Mouse (Mus musculus) frontal cortex, adult 2 months (tissue): ENCODE measurements at regions not wholly inside any gene's neighbourhood (a gene's known extent, or its start where the extent isn't known, plus 50 kb on each side); places are given as distances from the start of the nearest gene placed in this dataset.
"Not testable (repeated sequence)": the region's sequence is repeated elsewhere in the genome, so short reads cannot be mapped to it uniquely, and the experiment has no call there.

ENCODE experiments used
- DNase-seq, 2 experiments: peaks; one replicate each; pipeline ENCODE4 v3.0.0; 2022; ENCODE audit warnings: low spot score in 1 of 2; ENCODE audit errors: extremely low spot score in 1 of 2

DNA sequence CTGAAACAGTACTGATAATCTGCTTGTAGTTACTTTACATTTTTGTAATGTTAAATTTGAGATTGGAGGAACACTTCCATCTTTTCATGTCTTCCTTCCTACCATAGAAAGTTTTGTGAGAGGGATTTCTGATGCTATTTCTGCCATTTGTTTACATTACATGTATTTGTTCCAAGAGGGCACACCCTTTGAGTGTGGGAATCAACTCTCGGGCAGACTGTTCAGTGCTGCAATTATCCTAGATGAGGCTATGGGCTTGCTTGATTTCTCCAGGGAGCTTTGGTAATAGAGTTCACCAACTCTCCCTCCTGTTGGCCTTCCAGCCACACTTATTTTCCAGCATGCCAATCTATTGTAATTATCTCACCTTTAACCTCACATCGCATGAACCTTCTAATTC is 52.4 kb downstream of the Gm13691 start:
- DNase-seq, result no peak

DNA sequence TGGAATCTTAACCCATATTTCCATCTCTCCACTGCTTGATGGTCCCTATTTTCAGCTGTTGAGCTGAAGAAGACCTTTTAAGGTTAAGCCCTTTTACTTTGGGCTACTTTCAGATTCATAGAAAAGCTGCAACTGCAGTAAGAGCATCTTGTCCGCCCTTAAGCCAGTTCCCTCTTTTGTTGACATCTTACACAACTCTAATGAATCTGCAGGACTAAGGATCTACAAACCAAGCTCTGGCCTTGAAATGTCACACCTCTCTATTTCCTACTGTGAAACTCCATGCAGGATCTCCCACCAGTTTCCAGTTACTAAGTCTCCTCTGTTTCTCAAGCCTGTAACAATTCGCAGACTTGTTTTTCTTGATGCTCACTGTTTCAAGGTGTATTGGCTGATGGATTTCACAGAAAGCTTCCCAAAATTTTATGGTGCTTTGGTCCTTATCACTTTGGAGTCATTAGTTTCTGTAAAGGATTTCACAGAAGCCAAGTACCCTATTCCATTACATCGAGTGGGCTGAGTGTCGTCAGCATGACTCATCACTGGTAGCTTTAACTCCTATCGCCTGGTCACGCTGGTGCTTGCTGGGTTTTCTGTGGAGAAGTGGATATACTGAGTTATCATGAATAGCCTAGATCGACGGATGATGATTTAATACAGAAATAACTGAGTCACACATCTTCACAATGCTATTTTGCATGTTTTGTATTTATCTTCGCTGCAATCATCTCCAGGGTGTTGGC is 58.2 kb downstream of the Gm13691 start:
- DNase-seq, result no peak

DNA sequence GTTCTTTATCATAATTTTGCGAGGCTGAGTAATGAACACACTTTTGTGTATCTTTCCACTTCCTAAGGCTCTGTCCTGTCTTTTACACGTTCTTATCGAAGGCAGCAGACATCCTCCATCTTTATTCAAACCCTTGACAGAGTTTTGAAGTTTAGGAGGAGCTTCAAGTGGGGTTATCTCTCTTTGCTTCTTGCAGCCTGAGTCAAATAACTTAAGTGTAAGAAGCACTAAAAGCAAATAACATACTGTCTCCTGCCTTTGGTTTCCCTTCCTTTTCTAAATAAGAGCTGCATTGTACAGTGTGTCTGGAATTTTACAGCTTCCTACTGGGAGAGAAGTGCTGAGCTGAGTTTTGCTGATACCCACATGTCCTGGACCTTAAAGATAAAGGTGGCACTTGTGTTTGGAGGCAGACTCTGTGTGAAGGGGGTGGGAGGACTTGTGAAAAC is 61.6 kb downstream of the Gm13691 start:
- no peak for DNase-seq

DNA sequence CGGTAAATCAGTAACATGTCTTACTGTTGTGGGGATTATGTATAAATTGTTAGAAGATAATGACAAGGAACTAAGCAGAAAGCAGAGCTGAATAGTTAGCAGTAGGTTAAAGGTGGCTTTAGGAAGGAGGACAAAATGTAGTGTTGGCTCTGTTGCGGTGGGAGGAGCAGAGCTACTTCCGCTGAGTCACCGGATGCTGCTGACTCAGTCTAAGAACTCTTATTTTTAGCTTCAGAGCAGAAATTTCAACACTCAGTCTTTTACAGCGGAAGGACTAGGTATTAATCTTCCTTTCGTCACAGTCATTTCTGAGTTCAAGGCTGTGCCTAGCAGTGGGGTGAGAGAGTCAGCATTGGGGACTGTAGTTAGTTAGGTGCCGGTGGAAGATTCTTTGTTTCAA is 68.9 kb downstream of the Gm13691 start:
- DNase-seq, result no peak

DNA sequence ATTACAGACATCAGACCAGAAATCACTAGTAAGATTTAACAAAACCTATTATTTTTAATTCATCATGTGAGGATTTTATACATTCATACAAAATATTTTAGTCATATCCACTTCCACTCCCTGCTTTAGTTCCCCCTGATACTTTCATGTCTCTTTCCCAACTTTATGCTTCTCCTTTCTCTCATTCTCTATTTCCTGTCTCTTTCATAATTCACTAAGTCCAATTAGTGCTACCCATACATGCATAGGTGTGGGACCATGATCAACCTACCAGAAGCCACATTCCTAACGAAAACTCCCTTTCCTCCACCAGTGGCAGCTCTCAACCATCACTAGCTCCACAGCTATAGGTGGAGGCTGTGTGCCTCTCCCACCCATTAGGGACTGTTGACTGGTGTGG is 70.9 kb downstream of the Gm13691 start:
- no peak for DNase-seq

DNA sequence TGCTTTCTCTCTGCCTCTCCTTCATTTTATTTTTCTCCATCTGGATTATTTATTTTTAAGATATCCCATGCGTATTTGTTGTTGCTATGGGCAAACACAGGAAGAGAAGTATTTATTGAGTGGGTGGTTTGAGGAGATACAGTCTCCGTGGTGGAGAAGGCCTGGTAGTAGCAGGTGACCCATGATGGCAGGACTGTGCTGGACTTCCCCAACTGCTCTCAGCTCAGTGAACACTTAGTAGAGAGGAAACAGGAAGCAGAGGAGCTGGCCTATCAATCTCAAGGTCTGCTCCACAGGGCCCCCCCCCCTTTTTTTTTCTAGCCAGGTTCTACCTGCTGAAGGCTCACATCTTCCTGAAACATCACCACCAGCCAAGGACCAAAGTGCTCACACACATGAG is 74.0 kb downstream of the Gm13691 start:
- DNase-seq, result no peak

DNA sequence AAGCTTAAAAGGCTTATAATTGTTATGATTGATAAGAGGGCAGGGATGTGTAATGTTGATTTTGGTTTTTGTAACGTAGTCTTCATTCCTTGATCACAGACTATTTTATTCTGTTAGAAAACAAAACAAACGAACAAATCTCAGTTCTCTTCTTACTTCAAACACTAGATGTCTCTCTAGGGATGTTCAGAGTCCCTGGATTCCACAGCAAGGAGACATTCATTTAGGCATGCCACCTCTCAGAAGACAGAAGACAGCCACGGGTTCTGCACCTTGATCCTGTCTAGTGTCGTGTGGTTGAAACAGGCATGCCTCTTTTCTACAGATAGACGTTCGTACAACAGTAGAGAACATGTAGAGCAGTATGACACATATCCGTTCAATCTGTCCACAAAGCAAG is 74.7 kb downstream of the Gm13691 start:
- peak in 1 of 2 experiments; percentile 41 for DNase-seq

DNA sequence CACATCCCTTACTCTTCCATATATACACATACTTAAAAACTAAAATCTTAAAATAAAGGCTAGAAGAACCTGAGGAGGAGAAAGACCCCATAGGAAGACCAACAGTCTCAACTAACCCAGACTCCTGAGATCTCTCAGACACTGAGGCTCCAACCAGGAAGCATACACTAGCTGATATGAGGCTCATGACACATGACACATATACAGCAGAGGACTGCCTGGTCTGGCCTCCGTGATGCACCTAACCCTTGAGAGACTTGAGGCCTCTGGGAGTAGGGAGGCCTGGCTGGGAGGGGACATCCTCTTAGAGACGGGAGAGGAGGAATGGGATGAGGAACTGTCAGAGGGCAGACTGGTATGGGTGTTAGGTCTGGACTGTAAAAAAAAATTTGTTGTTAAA is 75.4 kb downstream of the Gm13691 start:
- no peak for DNase-seq

DNA sequence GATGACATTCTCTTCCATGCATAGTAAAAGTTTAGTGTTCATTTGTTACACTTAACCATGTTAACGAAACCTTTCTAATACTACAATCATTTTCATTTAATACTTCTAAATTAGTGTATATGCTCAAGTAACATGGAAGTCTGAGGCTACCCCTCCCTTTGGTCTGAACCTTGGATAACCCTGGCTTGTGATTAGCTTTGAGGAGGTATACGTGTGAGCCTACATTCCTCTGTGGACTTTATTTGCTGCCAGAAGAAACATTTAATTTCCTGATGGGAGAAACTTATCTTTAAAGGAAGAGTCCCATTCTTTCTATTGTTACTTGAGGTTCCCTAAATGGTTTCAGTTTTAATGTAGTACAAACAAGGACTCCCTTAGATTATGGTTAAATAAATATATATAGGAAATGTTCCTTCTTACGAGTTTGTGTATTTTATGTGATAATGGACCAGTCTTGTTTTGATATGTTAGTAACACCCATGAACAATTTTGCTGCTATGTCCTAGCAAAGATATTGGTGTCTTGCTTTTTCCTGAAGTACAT is 75.9 kb downstream of the Gm13691 start:
- DNase-seq, result no peak

DNA sequence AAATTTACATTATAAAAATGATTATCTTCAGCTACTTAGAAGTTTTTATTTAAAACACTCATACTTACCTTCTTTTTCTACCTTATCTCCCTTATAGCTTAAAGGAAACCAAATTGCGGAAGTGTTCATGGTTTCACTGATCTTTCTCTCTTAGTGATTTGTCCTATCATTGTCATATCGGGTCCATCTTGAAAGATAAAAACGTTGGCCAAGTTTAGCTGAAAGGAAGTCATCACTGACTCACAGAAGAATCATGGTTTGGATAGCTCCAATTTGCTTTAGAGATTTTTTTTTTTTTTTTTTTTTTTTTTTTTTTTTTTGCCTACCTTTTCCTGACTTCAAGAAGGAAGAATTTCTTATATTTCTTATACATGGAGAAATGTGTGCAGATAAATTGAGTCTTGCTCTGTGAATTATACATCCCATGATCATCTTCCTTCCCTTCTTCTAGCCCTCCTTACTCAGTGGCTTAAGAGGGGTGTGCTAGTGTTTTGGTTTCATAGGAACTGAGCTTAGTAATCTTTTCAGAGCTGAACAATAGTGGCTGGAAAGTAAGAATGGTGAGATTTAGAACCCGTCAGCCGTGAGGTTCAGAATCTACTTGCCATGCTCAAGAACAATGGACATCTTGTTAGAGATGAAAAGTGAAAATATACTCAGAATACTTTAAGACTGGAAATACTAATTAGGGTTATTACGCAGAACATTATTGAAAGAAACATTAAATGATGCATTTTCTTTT is 76.6 kb downstream of the Gm13691 start:
- no peak for DNase-seq

DNA sequence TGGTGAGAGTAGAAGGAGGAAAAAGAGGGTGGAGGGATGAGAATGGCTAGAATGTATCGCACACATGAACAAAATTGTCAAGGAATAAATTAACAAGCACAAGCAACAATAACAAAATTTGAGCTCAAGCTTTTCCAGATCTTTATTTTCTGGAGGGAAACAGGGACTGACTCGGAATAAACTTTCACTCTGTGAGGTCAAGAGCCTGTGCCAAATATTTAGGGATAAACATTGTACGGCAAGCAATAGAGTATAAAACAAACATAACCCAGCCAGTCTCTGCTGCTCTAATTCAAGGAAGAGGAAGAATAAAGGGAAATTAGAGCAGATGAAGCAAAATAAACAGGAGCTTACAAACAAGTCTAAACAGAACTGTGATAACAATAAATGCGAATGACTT is 78.3 kb downstream of the Gm13691 start:
- no peak for DNase-seq

DNA sequence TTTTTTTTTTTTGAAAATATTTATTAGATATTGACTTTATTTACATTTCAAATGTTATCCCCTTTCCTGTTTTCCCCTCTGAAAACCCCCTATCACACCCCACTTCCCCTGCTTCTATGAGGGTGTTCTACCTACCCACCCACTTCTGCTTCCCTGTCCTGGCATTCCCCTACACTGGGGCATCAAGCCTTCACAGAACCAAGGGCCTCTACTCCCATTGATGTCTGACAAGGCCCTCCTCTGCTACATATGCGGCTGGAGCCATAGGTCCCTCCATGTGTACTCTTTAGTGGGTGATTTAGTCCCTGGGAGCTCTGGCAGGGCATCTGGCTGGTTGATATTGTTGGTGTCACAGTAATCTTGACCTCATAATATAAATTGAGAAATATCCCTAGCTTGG is 79.1 kb downstream of the Gm13691 start:
- DNase-seq, result not testable (repeated sequence)

DNA sequence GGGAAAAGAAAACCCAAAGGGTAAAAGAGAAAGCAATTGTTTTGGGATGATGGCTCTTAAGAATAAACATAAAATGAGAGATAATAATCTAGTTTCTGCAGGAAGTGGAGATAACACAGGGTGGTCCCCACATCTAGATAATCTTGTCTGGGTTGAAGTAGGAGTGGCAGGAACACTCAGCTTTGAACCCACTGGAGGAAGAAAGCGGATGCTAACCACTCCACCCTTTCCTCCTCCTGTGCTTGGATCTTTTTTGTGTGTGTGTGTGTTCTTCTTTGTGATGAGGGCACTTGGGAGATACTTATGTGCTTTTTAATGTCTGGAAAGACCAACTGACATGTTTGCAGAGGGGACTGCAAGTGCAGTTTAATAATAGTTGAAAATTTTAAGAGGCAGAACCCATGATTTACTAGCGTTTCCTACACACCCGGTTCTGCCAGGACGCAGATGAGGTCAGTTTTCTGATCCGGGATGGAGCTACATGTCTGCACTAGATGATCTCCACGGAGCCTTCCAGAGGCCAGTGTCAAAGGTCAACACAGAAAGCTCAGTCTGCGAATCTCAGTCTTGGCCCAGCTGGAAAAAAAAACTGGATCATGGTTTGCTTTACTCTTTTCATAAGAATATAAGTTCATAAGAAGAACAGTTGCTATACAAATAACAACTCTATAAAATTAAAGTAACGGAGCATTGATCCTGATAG is 82.7 kb downstream of the Gm13691 start:
- no peak for DNase-seq

DNA sequence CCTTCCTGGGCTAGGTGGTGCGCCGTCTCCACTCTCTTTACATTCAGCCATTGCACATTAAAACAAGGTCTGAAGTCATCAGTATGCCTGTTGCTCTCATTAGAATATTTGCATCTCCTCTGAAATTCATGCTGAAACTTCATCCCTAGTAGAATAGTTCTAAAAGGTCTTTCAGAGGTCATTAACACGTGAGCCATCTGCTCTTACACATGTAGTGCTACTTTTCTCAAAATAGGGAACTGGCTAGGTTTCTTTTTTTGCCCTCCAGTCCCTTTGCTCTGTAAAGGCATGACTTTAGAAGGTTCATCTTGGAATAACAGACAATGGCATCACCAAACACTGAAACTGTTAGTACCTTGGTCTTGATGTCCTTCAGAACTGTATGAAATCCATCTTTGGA is 85.6 kb downstream of the Gm13691 start:
- DNase-seq, result no peak

DNA sequence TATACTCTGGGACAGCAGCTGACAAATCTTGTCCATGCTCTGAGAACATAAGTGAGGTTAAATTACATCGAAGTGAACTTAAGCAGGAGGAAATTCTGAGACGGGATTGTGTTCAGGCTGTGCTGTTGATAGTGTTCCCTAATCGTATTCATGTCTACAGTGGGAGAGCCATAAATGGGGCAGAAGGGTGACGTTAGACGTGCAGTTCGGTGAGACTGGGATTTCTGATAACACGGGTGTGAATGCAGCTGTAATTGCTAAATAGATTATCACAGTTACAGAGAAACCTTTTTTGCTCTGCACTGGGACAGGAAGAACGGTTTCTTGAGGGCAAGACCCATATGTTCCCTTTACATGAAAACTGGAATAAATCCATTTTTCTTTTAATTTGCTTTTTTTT is 88.9 kb downstream of the Gm13691 start:
- no peak for DNase-seq

DNA sequence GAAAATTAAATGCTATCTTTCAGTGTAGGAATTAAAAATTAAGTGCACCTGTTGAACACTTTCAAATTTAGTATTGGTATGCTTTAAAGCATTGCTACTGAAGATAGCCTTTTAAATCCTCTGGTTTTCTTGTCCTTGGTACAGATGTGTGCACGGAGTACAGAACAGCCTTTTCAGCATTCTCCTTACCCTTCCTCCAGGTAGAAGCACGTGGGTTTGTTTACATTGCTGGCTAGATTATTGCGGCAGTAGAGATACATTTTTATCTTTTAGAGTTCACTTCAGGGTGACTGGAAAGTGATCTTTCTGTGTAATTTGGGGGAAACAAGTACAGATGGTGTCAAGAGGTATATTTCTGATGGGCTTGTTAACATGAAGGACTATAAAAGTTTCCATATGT is 89.9 kb downstream of the Gm13691 start:
- DNase-seq, result no peak

DNA sequence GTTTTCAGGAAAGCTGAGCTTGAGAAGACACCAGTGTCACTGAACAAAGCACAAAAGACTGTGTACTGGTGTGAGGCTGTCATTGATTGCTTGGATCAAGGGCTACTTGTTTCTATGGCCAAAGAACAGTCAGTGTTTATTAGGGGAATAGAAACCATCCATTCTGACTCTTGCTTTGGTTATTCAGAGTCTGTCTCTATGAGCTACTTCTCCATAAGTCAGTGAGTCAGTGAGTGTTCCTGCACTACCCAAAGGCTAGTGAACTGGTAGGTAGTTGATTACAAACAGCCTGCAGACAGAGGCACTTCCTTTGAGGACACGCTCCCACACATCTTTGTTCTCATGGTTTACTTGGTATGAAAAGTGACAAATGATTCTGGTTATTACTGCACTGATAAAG is 104.4 kb downstream of the Gm13691 start:
- peak in 1 of 2 experiments; percentile 5 for DNase-seq

DNA sequence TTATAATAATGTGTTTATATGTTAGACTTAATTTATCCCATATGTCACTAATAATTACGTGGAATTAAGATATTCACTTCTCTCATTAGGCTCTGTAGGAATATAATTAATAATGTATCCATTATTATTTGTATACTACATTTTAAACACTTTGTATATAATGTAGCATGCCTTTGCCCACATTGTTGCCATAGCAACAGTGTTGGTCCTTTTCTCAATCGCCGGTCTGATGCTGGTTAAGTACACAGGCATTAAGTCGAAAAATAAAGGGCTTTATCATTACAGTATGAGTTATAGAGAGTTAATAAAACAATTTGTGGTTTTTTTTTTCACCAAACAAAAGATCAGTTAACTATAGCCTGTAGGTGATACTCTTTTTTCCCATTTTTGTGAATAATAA is 108.4 kb downstream of the Gm13691 start:
- no peak for DNase-seq

DNA sequence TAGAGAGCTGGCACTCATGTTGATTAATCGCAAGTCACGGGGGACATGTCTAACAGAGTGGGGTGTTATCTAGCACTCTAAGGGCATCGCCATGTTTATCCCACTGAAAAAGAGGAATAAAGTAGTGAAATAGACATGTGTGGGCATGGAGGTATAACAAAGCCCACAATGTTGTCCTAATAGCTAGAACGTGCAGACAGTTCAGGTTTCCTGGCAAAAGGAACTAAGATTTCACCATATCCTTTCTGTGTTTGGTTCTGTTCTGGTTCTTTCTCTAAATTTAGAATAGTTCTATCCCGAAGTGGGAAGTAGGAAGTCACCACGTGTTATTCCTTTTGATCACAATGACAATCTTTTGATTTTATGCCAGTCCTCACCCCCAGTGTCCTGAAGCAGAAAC is 123.2 kb downstream of the Gm13691 start:
- no peak for DNase-seq

DNA sequence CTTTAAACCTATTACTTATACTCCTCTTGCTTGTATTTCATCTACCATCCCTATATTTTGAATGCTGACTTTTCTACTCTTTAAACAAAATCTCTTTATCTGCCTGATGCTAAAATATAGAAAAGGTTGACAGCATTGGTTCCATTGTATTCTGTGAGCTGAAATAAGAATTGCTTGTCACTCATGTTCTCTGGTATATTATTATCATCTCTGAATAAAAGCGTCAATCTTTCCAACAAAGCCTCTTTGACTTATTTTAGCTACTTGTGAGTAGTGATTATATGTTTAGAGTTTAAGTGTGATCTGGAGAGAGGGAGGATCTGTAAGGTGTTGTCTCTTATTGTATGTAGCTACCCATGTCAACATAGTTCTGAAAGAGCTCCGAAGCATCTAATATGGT is 129.5 kb downstream of the Gm13691 start:
- DNase-seq, result no peak

DNA sequence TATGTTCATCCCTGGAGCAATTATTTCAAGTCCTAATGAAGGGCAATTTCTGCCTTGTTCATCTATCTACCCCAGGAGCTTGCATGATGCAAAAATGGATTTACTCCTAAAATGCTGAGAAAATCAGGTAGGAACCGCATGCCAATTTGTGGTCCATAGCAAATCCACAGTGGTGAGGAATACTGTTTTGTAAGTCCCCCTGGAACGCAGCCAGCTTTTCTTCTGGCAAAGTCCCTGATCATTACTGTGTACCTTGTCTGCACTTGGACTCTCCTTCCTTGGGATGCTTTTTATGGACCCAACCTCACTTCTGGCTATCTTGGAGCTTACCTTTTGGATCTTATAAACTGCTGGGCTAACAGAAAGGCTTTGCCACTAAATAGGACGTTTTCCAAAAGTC is 137.2 kb downstream of the Gm13691 start:
- DNase-seq, result no peak
